Mouse (Mus musculus): ENCODE measurements around the gene Cyp11a1. TPM values are rescaled to one million over a fixed set of nuclear protein-coding genes. Genes with fewer than 3 reads are reported as not detected.

Cyp11a1 gene
- polyA plus RNA-seq, 1 experiment, result 0.28 TPM

DNA sequence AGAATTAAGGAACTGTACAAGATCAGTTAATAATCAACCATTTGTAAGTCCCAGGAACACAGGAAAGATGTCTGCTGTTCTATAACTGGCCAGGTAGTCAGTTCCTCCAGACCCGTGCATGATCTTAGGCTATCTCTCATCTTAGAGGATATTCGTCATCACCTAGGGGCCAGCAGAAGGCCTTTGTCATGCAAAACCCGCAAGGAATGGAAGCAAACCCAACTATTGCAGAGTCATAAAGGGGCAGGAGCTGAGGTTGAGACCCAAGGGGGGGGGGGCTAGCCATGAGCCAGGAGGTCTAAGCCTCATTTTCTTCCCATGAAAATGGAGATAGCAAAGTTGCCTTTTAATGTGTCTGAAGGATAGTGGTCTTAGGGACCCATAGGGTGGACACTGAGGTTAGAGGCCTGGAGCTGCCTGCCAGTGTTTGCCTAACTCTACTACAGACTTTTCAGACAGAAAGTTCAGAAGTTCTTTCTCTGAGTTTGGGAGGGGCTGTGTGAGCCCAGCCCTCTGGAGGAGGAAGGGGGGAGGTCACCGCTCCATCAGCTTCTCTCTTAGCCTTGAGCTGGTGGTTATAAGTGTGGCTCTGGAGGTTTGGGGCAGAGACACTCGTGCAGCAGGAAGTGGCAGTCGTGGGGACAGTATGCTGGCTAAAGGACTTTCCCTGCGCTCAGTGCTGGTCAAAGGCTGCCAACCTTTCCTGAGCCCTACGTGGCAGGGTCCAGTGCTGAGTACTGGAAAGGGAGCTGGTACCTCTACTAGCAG lies 8.4 kb downstream of the Cyp11a1 start:
- no peak for TF ChIP-seq POLR2A (IDR thresholded peaks at IDR 0.05; ENCODE audit: borderline replicate concordance, extremely low read depth, low read depth, low read length)
- TF ChIP-seq CTCF (IDR thresholded peaks at IDR 0.05; ENCODE audit: insufficient read depth, low read length), result no peak
- Histone ChIP-seq H3K4me3 (replicated peaks; ENCODE audit: extremely low read depth, low read depth, low read length) (no peak overlapping the region), H3K4me1 (ENCODE audit: control insufficient read depth, insufficient read depth, low read length) (no peaks in the 10 kb centered on the region)
- DNase-seq, result no peak
- 46% methylated on average over 8 of the region's 8 CpGs for WGBS

DNA sequence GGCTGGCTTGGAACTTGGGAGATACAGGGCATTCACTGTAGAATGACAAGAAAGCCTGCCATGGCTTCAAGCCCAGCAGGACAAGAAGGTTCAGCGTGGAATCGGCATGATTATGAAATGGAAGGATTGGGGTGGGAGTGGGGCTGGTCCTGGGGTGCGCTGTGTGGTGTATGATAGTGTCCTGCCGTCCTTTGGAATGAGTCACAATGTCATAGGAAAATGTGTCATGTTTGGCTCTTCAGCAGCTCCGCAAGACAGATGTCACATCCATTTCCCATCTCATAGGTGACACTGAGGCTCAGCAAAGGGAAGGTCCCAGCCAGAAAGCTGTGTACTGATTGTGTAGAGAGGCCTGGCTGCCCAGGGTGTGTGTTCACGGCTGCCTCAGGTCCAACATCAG lies 9.6 kb downstream of the Cyp11a1 start:
- WGBS, result 82% methylated on average over 6 of the region's 6 CpGs
- no peak for DNase-seq
- no peak for TF ChIP-seq CTCF (IDR thresholded peaks at IDR 0.05; ENCODE audit: insufficient read depth, low read length)
- TF ChIP-seq POLR2A (IDR thresholded peaks at IDR 0.05; ENCODE audit: borderline replicate concordance, extremely low read depth, low read depth, low read length), result no peak
- no peak overlapping the region for H3K4me3 ChIP-seq (replicated peaks; ENCODE audit: extremely low read depth, low read depth, low read length)
- no peaks in the 10 kb centered on the region for H3K4me1 ChIP-seq (ENCODE audit: control insufficient read depth, insufficient read depth, low read length)

DNA sequence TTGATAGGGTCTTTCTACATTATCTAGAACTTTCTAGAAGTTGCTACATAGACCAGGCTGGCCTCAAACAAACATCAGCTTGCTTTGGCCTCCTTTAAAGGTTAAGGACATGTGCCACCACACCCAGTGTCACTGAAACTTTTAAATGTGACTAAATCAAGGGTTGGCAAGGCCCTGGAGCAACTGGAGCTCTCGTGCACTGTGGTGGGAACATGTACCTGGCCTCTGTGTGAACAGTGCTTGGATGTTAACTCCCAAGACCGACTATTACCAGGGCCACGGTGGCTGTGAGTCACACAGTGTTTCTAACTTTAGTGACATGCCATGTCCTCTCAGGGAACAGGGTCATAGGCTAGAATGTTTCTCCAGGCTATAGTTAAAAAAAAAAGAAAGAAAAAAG lies 10.8 kb downstream of the Cyp11a1 start:
- 63% methylated on average over 3 of the region's 3 CpGs for WGBS
- no peak for DNase-seq

GRCm38 (mm10) chr9:58018385-58018784 lies 12.2 kb downstream of the Cyp11a1 start:
- WGBS, result 73% methylated on average over 5 of the region's 5 CpGs
- no peaks in the 10 kb centered on the region for H3K4me1 ChIP-seq (ENCODE audit: control insufficient read depth, insufficient read depth, low read length)
- no peak for DNase-seq
- no peak for TF ChIP-seq CTCF (IDR thresholded peaks at IDR 0.05; ENCODE audit: insufficient read depth, low read length)
- H3K4me3 ChIP-seq (replicated peaks; ENCODE audit: extremely low read depth, low read depth, low read length), result no peak overlapping the region

More for the DNA sequence above, 10.8 kb downstream of the Cyp11a1 start:
- no peak for TF ChIP-seq CTCF (IDR thresholded peaks at IDR 0.05; ENCODE audit: insufficient read depth, low read length)
- TF ChIP-seq POLR2A (IDR thresholded peaks at IDR 0.05; ENCODE audit: borderline replicate concordance, extremely low read depth, low read depth, low read length), result no peak
- no peak overlapping the region for H3K4me3 ChIP-seq (replicated peaks; ENCODE audit: extremely low read depth, low read depth, low read length)
- no peaks in the 10 kb centered on the region for H3K4me1 ChIP-seq (ENCODE audit: control insufficient read depth, insufficient read depth, low read length)

DNA sequence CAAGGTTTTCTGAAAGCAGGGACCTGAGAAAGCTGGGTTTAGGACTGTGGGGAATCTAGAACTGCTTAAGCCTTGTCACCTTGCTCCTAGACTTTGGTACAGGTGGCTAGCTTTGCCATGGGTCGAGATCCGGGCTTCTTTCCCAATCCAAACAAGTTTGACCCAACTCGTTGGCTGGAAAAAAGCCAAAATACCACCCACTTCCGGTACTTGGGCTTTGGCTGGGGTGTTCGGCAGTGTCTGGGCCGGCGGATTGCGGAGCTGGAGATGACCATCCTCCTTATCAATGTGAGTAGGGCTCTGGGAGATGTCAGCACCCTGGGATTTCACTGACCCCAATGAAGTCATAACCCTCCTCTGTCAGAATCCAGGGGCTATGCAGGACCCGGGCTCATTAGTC lies 19.8 kb downstream of the Cyp11a1 start:
- no peak for DNase-seq
- no peaks in the 10 kb centered on the region for H3K4me1 ChIP-seq (ENCODE audit: control insufficient read depth, insufficient read depth, low read length)
- no peak overlapping the region for H3K4me3 ChIP-seq (replicated peaks; ENCODE audit: extremely low read depth, low read depth, low read length)
- TF ChIP-seq CTCF (IDR thresholded peaks at IDR 0.05; ENCODE audit: insufficient read depth, low read length) (no peak), POLR2A (IDR thresholded peaks at IDR 0.05; ENCODE audit: borderline replicate concordance, extremely low read depth, low read depth, low read length) (no peak)
- WGBS, result 52% methylated on average over 9 of the region's 9 CpGs

GRCm38 (mm10) chr9:58027426-58028180 lies 21.4 kb downstream of the Cyp11a1 start:
- Histone ChIP-seq H3K4me3 (replicated peaks; ENCODE audit: extremely low read depth, low read depth, low read length) (no peak overlapping the region), H3K4me1 (ENCODE audit: control insufficient read depth, insufficient read depth, low read length) (no peaks in the 10 kb centered on the region)
- DNase-seq, result no peak
- TF ChIP-seq CTCF (IDR thresholded peaks at IDR 0.05; ENCODE audit: insufficient read depth, low read length) (no peak), POLR2A (IDR thresholded peaks at IDR 0.05; ENCODE audit: borderline replicate concordance, extremely low read depth, low read depth, low read length) (no peak)
- 26% methylated on average over 2 of the region's 2 CpGs for WGBS

- Histone ChIP-seq H3K4me1 (ENCODE audit: control insufficient read depth, insufficient read depth, low read length) (no peaks in the 10 kb centered on the region), H3K4me3 (replicated peaks; ENCODE audit: extremely low read depth, low read depth, low read length) (no peak overlapping the region)
- TF ChIP-seq CTCF (IDR thresholded peaks at IDR 0.05; ENCODE audit: insufficient read depth, low read length), result no peak
- TF ChIP-seq POLR2A (IDR thresholded peaks at IDR 0.05; ENCODE audit: borderline replicate concordance, extremely low read depth, low read depth, low read length), result no peak
- no peak for DNase-seq
- 59% methylated on average over 5 of the region's 5 CpGs for WGBS
Measured at GRCm38 (mm10) chr9:58028841-58029240, 22.6 kb downstream of the Cyp11a1 start.

DNA sequence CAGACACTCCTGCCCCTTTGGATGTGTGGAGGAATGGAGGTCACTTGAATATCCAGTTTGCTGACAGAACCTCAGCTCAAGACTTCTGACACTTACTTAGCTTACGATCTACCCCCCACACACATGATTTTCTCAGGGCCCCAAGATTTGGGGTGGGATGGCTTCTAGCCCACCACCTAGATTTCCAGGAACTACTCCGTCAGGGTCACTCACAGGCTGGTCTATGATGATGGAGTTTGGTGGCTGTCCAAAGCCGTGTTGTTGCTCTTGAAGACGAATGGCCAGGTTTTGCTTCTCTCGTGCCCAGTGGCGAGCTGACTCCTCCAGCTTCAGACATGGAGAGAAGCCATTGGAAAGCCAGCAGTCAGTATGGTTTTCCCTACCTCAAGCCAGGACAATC lies 23.4 kb downstream of the Cyp11a1 start:
- no peaks in the 10 kb centered on the region for H3K4me1 ChIP-seq (ENCODE audit: control insufficient read depth, insufficient read depth, low read length)

GRCm38 (mm10) chr9:58031895-58032294 lies 25.7 kb downstream of the Cyp11a1 start:
- DNase-seq, result no peak
- 55% methylated on average over 5 of the region's 5 CpGs for WGBS

More for the DNA sequence above, 23.4 kb downstream of the Cyp11a1 start:
- DNase-seq, result no peak
- no peak overlapping the region for H3K4me3 ChIP-seq (replicated peaks; ENCODE audit: extremely low read depth, low read depth, low read length)
- WGBS, result 77% methylated on average over 6 of the region's 6 CpGs
- no peak for TF ChIP-seq CTCF (IDR thresholded peaks at IDR 0.05; ENCODE audit: insufficient read depth, low read length)
- TF ChIP-seq POLR2A (IDR thresholded peaks at IDR 0.05; ENCODE audit: borderline replicate concordance, extremely low read depth, low read depth, low read length), result no peak

DNA sequence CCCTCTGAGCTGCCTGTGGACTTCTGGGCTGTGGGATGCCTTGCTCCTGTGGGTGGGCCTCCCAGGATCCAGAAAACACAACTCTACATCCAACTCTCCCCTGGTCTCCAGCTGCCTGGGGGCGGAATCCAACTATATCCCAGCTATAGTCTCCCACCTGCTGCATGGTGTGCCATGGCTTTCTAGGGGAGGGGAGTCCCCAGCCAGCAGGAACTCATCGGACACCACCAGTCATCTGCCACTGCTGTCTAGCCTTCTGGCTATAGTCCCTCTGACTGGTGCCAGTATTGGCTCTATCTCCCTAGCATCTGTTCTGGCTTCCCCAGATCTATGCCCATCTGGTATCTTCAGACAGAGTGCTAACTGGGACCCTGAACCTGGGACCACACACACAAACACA lies 29.3 kb downstream of the Cyp11a1 start:
- H3K4me3 ChIP-seq (replicated peaks; ENCODE audit: extremely low read depth, low read depth, low read length), result no peak overlapping the region
- H3K4me1 ChIP-seq (ENCODE audit: control insufficient read depth, insufficient read depth, low read length), result no peaks in the 10 kb centered on the region
- no peak for TF ChIP-seq CTCF (IDR thresholded peaks at IDR 0.05; ENCODE audit: insufficient read depth, low read length)
- no peak for TF ChIP-seq POLR2A (IDR thresholded peaks at IDR 0.05; ENCODE audit: borderline replicate concordance, extremely low read depth, low read depth, low read length)
- WGBS, result 73% methylated on average over 2 of the region's 2 CpGs
- DNase-seq, result no peak

More at GRCm38 (mm10) chr9:58031895-58032294, 25.7 kb downstream of the Cyp11a1 start:
- TF ChIP-seq CTCF (IDR thresholded peaks at IDR 0.05; ENCODE audit: insufficient read depth, low read length) (no peak), POLR2A (IDR thresholded peaks at IDR 0.05; ENCODE audit: borderline replicate concordance, extremely low read depth, low read depth, low read length) (no peak)
- Histone ChIP-seq H3K4me1 (ENCODE audit: control insufficient read depth, insufficient read depth, low read length) (no peaks in the 10 kb centered on the region), H3K4me3 (replicated peaks; ENCODE audit: extremely low read depth, low read depth, low read length) (no peak overlapping the region)

Measured in lung, adult 2 months (tissue).